Mouse (Mus musculus) kidney, embryonic 15.5 days (tissue): ENCODE results near the gene Anp32a. TPM values are rescaled to one million over a fixed set of nuclear protein-coding genes. Genes with fewer than 3 reads are reported as not detected.

Experiments
- ATAC-seq: fragments of 200-750 bp; cut with Nextera tagmentation; replicated peaks from 2 replicates; pipeline ENCODE4 v1.8.0; 2017; ENCODE audit warnings: moderate TSS enrichment; ENCODE audit not compliant: low FRiP score
- H3K27ac ChIP-seq: fragments of 300-500 bp; sonication (generic); 2 replicates; pipeline ENCODE4 v1.5.1; 2015; ENCODE audit warnings: mild to moderate bottlenecking, inconsistent platforms
- H3K27me3 ChIP-seq: fragments of 300-500 bp; sonication (generic); 2 replicates; pipeline ENCODE4 v1.6.1; 2015; ENCODE audit warnings: inconsistent platforms
- H3K36me3 ChIP-seq: fragments of 300-500 bp; sonication (generic); 2 replicates; pipeline ENCODE4 v1.6.1; 2015; ENCODE audit warnings: inconsistent platforms
- H3K4me1 ChIP-seq: fragments of 300-500 bp; sonication (generic); 2 replicates; pipeline ENCODE4 v1.6.1; 2015; ENCODE audit warnings: inconsistent platforms
- H3K4me2 ChIP-seq: fragments of 300-500 bp; sonication (generic); 2 replicates; pipeline ENCODE4 v1.6.1; 2015; ENCODE audit warnings: moderate library complexity, mild to moderate bottlenecking, inconsistent platforms
- H3K4me3 ChIP-seq: fragments of 300-500 bp; sonication (generic); replicated peaks from 2 replicates; pipeline ENCODE4 v1.5.1; 2015; ENCODE audit warnings: mild to moderate bottlenecking, inconsistent platforms
- H3K9ac ChIP-seq: fragments of 300-500 bp; sonication (generic); 2 replicates; pipeline ENCODE4 v1.6.1; 2015; ENCODE audit warnings: mild to moderate bottlenecking, inconsistent platforms
- H3K9me3 ChIP-seq: fragments of 300-500 bp; sonication (generic); replicated peaks from 2 replicates; pipeline ENCODE4 v1.6.1; 2016; ENCODE audit warnings: inconsistent platforms
- WGBS: fragments of 180-500 bp; shearing (Covaris S2); methylation state at CpG from one replicate; pipeline ENCODE4 v1.1.7; 2015; ENCODE audit warnings: mixed read lengths; 5-methylcytosine and 5-hydroxymethylcytosine counted together
- polyA plus RNA-seq: library from polyadenylated mRNA; unstranded; fragments of >200 nt; fragmentation: Nextera tagmentation; extraction: Ambion mirVana; gene quantifications from 2 replicates; pipeline ENCODE4 v1.2.1, GENCODE M21; 2015

The Anp32a gene
- polyA plus RNA-seq, 1 experiment from 2014 or later, result 225 TPM

- no peaks in the 10 kb centered on the region for H3K9me3 ChIP-seq
- H3K36me3 ChIP-seq, result peaks cover 8% of the 10 kb centered on the region
- WGBS, result 2% methylated on average over 24 of the region's 24 CpGs
- peak overlapping the region; percentile 31 for H3K9ac ChIP-seq
- peak; percentile 93 for ATAC-seq
- H3K27me3 ChIP-seq, result no peaks in the 10 kb centered on the region
- H3K4me2 ChIP-seq, result peak overlapping the region; percentile 64
- H3K4me3 ChIP-seq, result peak overlapping the region; percentile 34
- H3K27ac ChIP-seq, result peak overlapping the region; percentile 84
- peaks cover 99% of the 10 kb centered on the region for H3K4me1 ChIP-seq
These were observed 22.5 kb downstream of the Anp32a start for GRCm38 (mm10) chr9:62363619-62364018.

DNA sequence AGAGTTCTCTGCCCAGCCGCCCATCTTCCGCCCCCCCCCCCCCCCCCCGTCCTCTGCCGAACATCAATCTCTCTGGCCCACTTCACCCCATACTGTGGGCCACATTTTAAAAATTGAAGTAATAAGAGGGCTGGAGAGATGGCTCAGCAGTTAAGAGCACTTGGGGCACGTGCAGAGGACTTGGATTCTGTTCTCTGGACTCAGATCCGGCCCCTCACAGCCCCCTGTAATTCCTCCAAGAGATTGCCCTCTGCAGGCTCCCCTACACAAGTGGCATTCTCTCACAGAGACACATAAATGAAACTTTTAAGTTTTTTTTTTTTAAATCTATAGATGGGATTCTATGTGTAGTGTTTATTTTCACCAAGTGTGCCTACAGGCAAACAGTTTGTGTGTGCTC is 23.1 kb downstream of the Anp32a start:
- H3K9me3 ChIP-seq, result no peaks in the 10 kb centered on the region
- H3K27me3 ChIP-seq, result no peaks in the 10 kb centered on the region
- H3K36me3 ChIP-seq, result peaks cover 2% of the 10 kb centered on the region; the same call in 1 of the 2 replicates
- peaks cover 99% of the 10 kb centered on the region for H3K4me1 ChIP-seq
- H3K27ac ChIP-seq, result peak overlapping the region; percentile 84; the same call in 1 of the 2 replicates
- ATAC-seq, result no peak
- H3K9ac ChIP-seq, result peak overlapping the region; percentile 31; the same call in 1 of the 2 replicates
- WGBS, result 21% methylated on average over 6 of the region's 6 CpGs
- peak overlapping the region; percentile 64 for H3K4me2 ChIP-seq
- H3K4me3 ChIP-seq, result peak overlapping the region; percentile 34

DNA sequence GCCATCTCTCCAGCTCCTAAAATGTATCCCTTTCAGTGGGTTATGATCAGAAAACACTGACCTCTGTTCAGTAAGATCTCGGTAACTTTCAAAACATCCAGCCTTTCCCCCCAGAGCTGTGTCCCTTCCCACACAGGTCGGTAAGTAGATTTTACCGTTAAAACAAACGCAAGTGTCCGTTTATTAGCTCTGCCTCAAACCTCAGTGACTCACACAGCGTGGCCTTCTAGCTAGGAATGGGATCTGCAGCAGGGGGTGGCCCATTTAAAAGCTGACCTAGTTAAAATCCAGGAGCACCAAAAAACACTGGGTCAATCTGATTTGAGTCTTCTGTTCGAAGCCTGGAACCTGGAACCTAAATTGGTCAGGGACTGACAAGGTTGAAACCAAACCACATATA is 23.7 kb downstream of the Anp32a start:
- Histone ChIP-seq H3K4me3 (no peak overlapping the region), H3K9ac (no peak overlapping the region), H3K4me1 (peaks cover 99% of the 10 kb centered on the region), H3K4me2 (no peak overlapping the region), H3K36me3 (no peaks in the 10 kb centered on the region), H3K9me3 (no peaks in the 10 kb centered on the region), H3K27ac (peak overlapping the region; percentile 84; the same call in 1 of the 2 replicates), H3K27me3 (no peaks in the 10 kb centered on the region)
- ATAC-seq, result no peak
- 33% methylated on average over 7 of the region's 7 CpGs for WGBS

GRCm38 (mm10) chr9:62365326-62366080 is 24.4 kb downstream of the Anp32a start:
- peaks cover 99% of the 10 kb centered on the region for H3K4me1 ChIP-seq
- H3K27me3 ChIP-seq, result no peaks in the 10 kb centered on the region
- WGBS, result 68% methylated on average over 8 of the region's 8 CpGs
- ATAC-seq, result no peak
- H3K36me3 ChIP-seq, result no peaks in the 10 kb centered on the region
- no peak overlapping the region for H3K4me2 ChIP-seq
- H3K9ac ChIP-seq, result no peak overlapping the region
- no peaks in the 10 kb centered on the region for H3K9me3 ChIP-seq
- H3K27ac ChIP-seq, result 0 out of 2 replicates have a peak overlapping the region, but pooled peaks have one; percentile 80
- no peak overlapping the region for H3K4me3 ChIP-seq

DNA sequence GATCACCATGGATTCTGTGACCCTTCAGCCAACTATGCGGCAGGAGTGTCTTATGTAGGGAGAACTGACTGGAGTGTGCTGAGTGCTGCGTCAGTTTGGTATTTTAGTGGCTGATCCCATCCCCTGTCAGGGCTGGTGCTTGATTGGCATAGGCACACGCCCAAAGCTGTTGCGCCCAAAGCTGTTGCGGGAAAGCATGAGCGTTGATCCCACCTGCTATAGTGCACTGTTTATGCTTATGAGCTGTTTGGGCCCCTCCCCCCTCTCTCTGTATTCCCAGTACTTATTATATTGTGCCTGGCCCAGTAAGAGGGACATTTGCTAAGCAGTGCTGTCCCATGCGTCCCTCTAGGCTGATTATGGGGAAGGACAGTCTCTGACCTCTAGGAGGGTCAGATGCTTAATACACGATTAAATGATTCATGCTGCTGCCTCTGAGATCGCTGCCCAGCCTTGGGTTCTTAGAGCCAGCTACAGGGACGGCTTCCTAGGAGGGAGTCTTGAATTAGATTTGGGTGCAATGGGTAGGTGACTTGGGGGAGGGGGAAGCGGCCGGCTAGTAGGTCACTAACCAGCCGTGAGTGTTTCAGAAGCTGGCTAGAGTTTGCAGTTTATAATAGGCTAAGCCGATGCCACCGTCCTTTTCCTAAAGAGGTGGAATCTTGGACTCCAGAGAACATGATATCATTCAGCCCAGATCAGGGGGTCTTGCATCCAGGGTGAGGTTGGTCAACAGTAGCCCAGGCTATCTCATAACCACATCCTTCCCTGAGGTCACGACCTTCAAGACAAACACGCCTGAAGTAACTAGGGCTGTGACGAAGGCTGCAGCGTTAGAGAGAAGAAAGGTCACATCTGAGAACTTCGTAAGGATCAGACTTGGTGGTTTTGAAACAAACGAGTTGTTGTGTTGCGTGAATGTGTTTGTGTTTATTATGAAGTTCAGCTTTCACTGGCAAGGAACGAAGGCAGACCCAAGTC is 25.7 kb downstream of the Anp32a start:
- H3K9me3 ChIP-seq, result no peaks in the 10 kb centered on the region
- peaks cover 5% of the 10 kb centered on the region; the same call in 1 of the 2 replicates for H3K36me3 ChIP-seq
- WGBS, result 60% methylated on average over 23 of the region's 23 CpGs
- H3K27ac ChIP-seq, result peak overlapping the region; percentile 80
- H3K4me1 ChIP-seq, result peaks cover 97% of the 10 kb centered on the region
- H3K27me3 ChIP-seq, result no peaks in the 10 kb centered on the region
- H3K4me3 ChIP-seq, result no peak overlapping the region
- no peak for ATAC-seq
- H3K9ac ChIP-seq, result no peak overlapping the region
- H3K4me2 ChIP-seq, result no peak overlapping the region

- Histone ChIP-seq H3K27ac (peak overlapping the region; percentile 80), H3K4me3 (no peak overlapping the region), H3K4me1 (peaks cover 97% of the 10 kb centered on the region), H3K4me2 (peak overlapping the region; percentile 8; the same call in 1 of the 2 replicates), H3K36me3 (peaks cover 13% of the 10 kb centered on the region), H3K9me3 (no peaks in the 10 kb centered on the region), H3K9ac (no peak overlapping the region), H3K27me3 (no peaks in the 10 kb centered on the region)
- ATAC-seq, result no peak
- WGBS, result 37% methylated on average over 10 of the region's 10 CpGs
These were observed 26.5 kb downstream of the Anp32a start for GRCm38 (mm10) chr9:62367510-62368071.

DNA sequence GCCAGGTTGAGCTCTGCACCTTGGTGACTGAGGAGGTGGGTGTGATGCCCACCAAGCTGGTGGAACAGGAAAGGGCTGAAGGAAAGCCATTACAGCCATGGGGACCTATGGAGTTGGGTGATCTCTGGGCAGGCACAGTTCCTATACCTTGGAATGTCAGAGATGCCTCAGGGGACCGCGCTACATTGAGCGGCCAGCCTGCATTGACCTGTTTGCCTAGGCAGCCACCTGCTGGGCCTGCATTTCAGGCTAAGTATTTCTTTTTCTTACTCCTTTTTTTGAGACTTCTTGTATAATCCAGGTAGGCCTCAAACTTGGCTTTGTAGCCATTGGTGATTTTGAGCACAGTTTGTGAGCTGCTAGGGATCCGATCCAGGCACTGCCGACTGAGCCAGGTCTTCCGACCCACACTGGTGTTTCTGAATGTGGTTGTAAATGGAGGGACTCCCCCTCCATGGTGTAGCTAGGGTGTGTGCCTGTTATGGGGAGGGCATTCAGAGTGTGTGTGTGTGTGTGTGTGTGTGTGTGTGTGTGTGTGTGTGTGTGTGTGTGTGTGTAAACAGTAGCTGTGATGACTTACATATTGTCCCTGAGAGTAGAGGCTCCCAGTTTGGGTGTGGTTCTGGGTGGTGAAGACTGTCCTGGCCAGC is 27.3 kb downstream of the Anp32a start:
- 66% methylated on average over 6 of the region's 6 CpGs for WGBS
- ATAC-seq, result no peak
- peak overlapping the region; percentile 80 for H3K27ac ChIP-seq
- no peak overlapping the region for H3K9ac ChIP-seq
- H3K4me1 ChIP-seq, result peaks cover 97% of the 10 kb centered on the region
- H3K27me3 ChIP-seq, result no peaks in the 10 kb centered on the region
- H3K4me3 ChIP-seq, result no peak overlapping the region
- no peaks in the 10 kb centered on the region for H3K9me3 ChIP-seq
- peaks cover 21% of the 10 kb centered on the region for H3K36me3 ChIP-seq
- H3K4me2 ChIP-seq, result peak overlapping the region; percentile 8; the same call in 1 of the 2 replicates

GRCm38 (mm10) chr9:62369172-62369571 is 28.1 kb downstream of the Anp32a start:
- Histone ChIP-seq H3K4me2 (no peak overlapping the region), H3K9me3 (no peaks in the 10 kb centered on the region), H3K27me3 (no peaks in the 10 kb centered on the region), H3K4me1 (peaks cover 94% of the 10 kb centered on the region), H3K4me3 (no peak overlapping the region), H3K9ac (no peak overlapping the region), H3K27ac (peak overlapping the region; percentile 80; the same call in 1 of the 2 replicates), H3K36me3 (peaks cover 29% of the 10 kb centered on the region)
- ATAC-seq, result no peak
- WGBS, result 72% methylated on average over 6 of the region's 6 CpGs

DNA sequence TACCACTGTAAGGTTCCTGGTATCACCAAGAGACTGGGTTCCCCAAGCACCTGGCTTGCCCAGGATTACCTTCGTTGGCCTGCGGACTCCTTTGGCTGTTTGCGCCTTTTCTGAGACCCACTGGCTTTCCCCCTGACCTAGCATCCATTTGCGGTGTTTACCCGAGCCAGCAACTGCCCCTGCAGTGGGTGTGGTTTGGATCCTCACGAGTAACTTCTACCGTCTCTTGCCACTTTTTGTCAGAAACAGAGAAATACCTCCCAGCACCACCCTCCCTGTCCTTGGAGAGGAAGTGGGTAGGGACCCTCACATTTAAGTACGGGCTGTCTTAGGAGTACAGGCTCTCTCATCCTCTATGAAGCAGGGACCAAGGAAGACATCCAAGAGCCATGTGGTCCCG is 29.1 kb downstream of the Anp32a start:
- no peaks in the 10 kb centered on the region for H3K9me3 ChIP-seq
- H3K9ac ChIP-seq, result no peak overlapping the region
- H3K4me2 ChIP-seq, result no peak overlapping the region
- no peak overlapping the region for H3K4me3 ChIP-seq
- no peak overlapping the region; the same call in 1 of the 2 replicates for H3K27ac ChIP-seq
- peaks cover 89% of the 10 kb centered on the region for H3K4me1 ChIP-seq
- 58% methylated on average over 9 of the region's 9 CpGs for WGBS
- H3K36me3 ChIP-seq, result peaks cover 37% of the 10 kb centered on the region
- no peak for ATAC-seq
- no peaks in the 10 kb centered on the region for H3K27me3 ChIP-seq

DNA sequence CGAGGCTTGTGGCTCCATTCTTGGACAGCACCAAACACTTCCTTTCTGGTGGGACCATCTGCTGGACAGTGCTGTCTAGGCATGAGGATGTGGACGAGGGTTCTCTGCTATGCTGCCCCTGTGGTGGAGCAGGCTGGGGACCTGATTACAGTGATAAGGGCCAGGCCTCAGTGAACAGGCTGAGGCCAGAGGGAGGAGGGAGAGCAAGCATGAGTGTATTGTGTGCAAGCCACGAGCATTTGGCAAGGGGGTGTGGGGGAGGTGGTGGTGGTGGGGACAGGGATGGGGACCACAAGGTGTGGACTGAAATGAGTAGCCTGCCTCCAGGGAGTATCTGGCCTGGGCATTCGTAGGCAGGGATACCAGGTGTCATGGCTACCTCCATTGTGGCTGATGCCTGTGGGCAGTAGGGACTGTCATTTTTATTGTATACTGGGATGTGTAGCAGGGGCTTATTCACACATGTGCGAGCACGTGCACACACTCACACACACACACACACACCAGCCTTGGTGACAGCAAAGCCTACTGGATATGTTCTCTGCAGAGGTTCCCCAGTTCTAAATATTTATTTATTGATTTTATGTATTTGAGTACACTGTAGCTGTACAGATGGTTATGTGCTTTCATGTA is 29.7 kb downstream of the Anp32a start:
- H3K4me1 ChIP-seq, result peaks cover 83% of the 10 kb centered on the region
- H3K9me3 ChIP-seq, result no peaks in the 10 kb centered on the region
- no peak overlapping the region; the same call in 1 of the 2 replicates for H3K27ac ChIP-seq
- no peak overlapping the region for H3K4me3 ChIP-seq
- no peak overlapping the region for H3K4me2 ChIP-seq
- ATAC-seq, result no peak
- H3K9ac ChIP-seq, result no peak overlapping the region
- WGBS, result 59% methylated on average over 6 of the region's 6 CpGs
- H3K27me3 ChIP-seq, result no peaks in the 10 kb centered on the region
- H3K36me3 ChIP-seq, result peaks cover 43% of the 10 kb centered on the region
